Mouse (Mus musculus): ENCODE measurements around the gene Slc4a11. TPM values are rescaled to one million over a fixed set of nuclear protein-coding genes. Genes with fewer than 3 reads are reported as not detected.

Gene Slc4a11
- 2.5 and 2.6 TPM in 2 replicates for polyA plus RNA-seq (2012; rRNA removed)

GRCm38 (mm10) chr2:130697153-130697810 lies at the start of gene Slc4a11:
Gene Slc4a11 (minus strand): TSS chr2:130697519.

GRCm38 (mm10) chr2:130667559-130667958 lies 29.8 kb downstream of the Slc4a11 start, which contains the start of gene Itpa:
Gene Itpa (plus strand): TSS chr2:130667610.

GRCm38 (mm10) chr2:130664102-130664701 lies 33.1 kb downstream of the Slc4a11 start, which contains the start of gene Ddrgk1:
Gene Ddrgk1 (minus strand): TSS chr2:130664659.

DNA sequence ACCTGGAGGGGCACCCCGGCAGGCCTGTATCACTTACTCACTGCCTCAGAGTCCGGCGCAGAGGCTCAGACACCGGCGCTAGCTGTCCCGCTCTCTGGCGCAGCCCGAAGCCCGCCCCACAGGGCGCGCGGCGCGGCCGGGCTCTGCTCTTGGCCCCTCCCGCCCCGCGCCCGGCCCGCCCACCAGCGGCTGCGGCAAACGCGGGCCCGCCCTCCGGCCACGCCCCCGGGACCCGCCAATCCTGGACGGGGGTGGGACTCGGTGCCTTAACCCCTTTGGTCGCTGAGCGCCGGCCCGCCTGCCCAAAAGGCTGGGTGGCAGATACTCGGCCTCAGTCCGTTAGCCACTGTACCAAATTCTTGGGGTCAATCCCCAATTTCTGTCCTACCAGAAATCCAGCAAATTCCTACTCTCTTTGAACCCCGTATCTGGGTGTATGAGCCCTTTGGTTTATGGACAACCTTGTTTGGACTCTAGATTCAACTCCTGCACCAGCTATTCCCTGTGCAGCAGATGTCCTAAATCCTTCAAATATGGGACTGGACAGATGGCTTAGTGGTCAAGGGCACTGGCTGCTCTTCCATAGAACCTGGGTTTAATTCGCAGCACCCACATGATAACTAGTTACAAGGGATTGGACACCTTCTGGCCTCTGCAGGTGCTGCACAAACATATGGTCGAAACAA lies 54.5 kb downstream of the Slc4a11 start, which contains the start of gene Lzts3:
Gene Lzts3 (minus strand): TSS at position 120 of the 686 bp plus-strand sequence.

Other genes starting within 250 kb of the Slc4a11 start
- 120 and 125 TPM in 2 replicates for gene Ptpra, start 247.2 kb downstream of the Slc4a11 start, polyA plus RNA-seq (2012; rRNA removed)
- gene Mrps26, start 133.8 kb downstream of the Slc4a11 start, polyA plus RNA-seq (2012; rRNA removed): 74.1 and 74.6 TPM in 2 replicates
- gene Oxt, start 121.3 kb downstream of the Slc4a11 start, polyA plus RNA-seq (2012; rRNA removed): 0.45 TPM in 1 of 2 replicates, not detected in the other
- 1.7 and 2.7 TPM in 2 replicates for gene Avp, start 115.0 kb downstream of the Slc4a11 start, polyA plus RNA-seq (2012; rRNA removed)
- gene Fastkd5, start 67.5 kb downstream of the Slc4a11 start, polyA plus RNA-seq (2012; rRNA removed): 5.3 and 6.4 TPM in 2 replicates
- gene Ubox5, start 67.5 kb downstream of the Slc4a11 start, polyA plus RNA-seq (2012; rRNA removed): 9.8 and 9.9 TPM in 2 replicates
- gene Lzts3, start 54.7 kb downstream of the Slc4a11 start, polyA plus RNA-seq (2012; rRNA removed): 27.5 and 29.7 TPM in 2 replicates
- 59.0 and 60.2 TPM in 2 replicates for gene Ddrgk1, start 32.9 kb downstream of the Slc4a11 start, polyA plus RNA-seq (2012; rRNA removed)
- gene Itpa, start 29.9 kb downstream of the Slc4a11 start, polyA plus RNA-seq (2012; rRNA removed): 94.1 and 106 TPM in 2 replicates
- gene 4930402H24Rik, start 208.9 kb upstream of the Slc4a11 start, polyA plus RNA-seq (2012; rRNA removed): 67.6 and 71.0 TPM in 2 replicates
- gene Atrn, start 209.0 kb upstream of the Slc4a11 start, polyA plus RNA-seq (2012; rRNA removed): 25.7 and 26.7 TPM in 2 replicates

Data from central nervous system, embryonic 14 days (tissue).